Mouse (Mus musculus) thymus, adult 2 months (tissue): ENCODE data around the gene Ebf1.

ENCODE experiments used
- CTCF ChIP-seq: fragments of 200-500 bp; IDR thresholded peaks from 2 replicates; pipeline ENCODE4 v1.5.1; 2012; ENCODE audit warnings: mild to moderate bottlenecking, control low read depth, low read length, moderate library complexity, borderline replicate concordance; ENCODE audit not compliant: control insufficient read depth, poor library complexity, insufficient read depth; ENCODE audit errors: extremely low read depth
- POLR2A ChIP-seq: fragments of 200-500 bp; IDR thresholded peaks from 2 replicates; pipeline ENCODE4 v1.6.1; 2012; ENCODE audit warnings: mild to moderate bottlenecking, low read length, control low read depth, moderate library complexity; ENCODE audit not compliant: control insufficient read depth, poor library complexity, insufficient read depth; ENCODE audit errors: extremely low read depth

DNA sequence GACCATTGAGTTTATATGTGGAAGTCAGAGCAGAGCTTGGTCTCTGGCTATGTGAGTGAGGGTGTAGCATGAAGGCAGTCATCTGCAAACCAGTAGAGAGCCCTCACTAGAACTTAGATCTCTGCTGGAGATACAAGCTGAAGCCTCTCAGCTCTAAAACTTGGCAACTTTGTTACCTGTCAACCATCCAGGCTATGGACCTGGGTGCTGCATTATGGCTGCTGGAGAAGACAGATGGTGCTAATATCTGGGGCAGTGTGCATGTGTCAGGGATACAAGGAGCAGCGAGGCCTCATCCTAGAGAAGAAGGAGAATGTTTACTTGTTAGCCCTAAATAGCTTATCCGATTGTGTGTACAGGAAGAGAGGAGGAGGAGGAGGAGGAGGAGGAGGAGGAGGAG, 159.4 kb downstream of the Ebf1 start:
- TF ChIP-seq POLR2A (no peak), CTCF (no peak)
